Mouse (Mus musculus) thymus, adult 2 months (tissue): ENCODE results near the gene Nploc4. TPM values are rescaled to one million over a fixed set of nuclear protein-coding genes. Genes with fewer than 3 reads are reported as not detected.

Experiments used
- DNase-seq: peaks from one replicate; pipeline ENCODE4 v3.0.0; 2021
- H3K27ac ChIP-seq: fragments of 200-500 bp; 2 replicates; pipeline ENCODE4 v1.5.1; 2012; ENCODE audit warnings: low read length, control low read depth; ENCODE audit not compliant: control insufficient read depth, insufficient read depth
- H3K27me3 ChIP-seq: fragments of 200-500 bp; 2 replicates; pipeline ENCODE4 v1.6.1; 2012; ENCODE audit warnings: mild to moderate bottlenecking, low read length, moderate library complexity, mixed read lengths; ENCODE audit not compliant: control insufficient read depth, insufficient read depth
- H3K36me3 ChIP-seq: fragments of 200-500 bp; 2 replicates; pipeline ENCODE4 v1.6.1; 2012; ENCODE audit warnings: mild to moderate bottlenecking, low read length, moderate library complexity; ENCODE audit not compliant: control insufficient read depth, insufficient read depth
- H3K4me1 ChIP-seq: fragments of 200-500 bp; replicated peaks from 2 replicates; pipeline ENCODE4 v1.6.1; 2012; ENCODE audit warnings: low read length; ENCODE audit not compliant: control insufficient read depth, insufficient read depth
- H3K4me3 ChIP-seq: fragments of 200-500 bp; 2 replicates; pipeline ENCODE4 v1.5.1; 2012; ENCODE audit warnings: mild to moderate bottlenecking, low read length, control low read depth, moderate library complexity; ENCODE audit not compliant: control insufficient read depth, insufficient read depth
- CTCF ChIP-seq: fragments of 200-500 bp; IDR thresholded peaks from 2 replicates; pipeline ENCODE4 v1.5.1; 2012; ENCODE audit warnings: mild to moderate bottlenecking, control low read depth, low read length, moderate library complexity, borderline replicate concordance; ENCODE audit not compliant: control insufficient read depth, poor library complexity, insufficient read depth; ENCODE audit errors: extremely low read depth
- POLR2A ChIP-seq: fragments of 200-500 bp; IDR thresholded peaks from 2 replicates; pipeline ENCODE4 v1.6.1; 2012; ENCODE audit warnings: mild to moderate bottlenecking, low read length, control low read depth, moderate library complexity; ENCODE audit not compliant: control insufficient read depth, poor library complexity, insufficient read depth; ENCODE audit errors: extremely low read depth
- WGBS: fragments of 180-500 bp; shearing (Covaris S2); methylation state at CpG from one replicate; pipeline ENCODE4 v1.1.7; 2018; 5-methylcytosine and 5-hydroxymethylcytosine counted together
- polyA plus RNA-seq: library from polyadenylated mRNA; depleted of rRNA; stranded (reverse); fragments of >200 nt; gene quantifications from 2 replicates; pipeline ENCODE4 v1.2.3, GENCODE M21; 2012

Nploc4 gene
- polyA plus RNA-seq, 1 experiment: 71.4 TPM

DNA sequence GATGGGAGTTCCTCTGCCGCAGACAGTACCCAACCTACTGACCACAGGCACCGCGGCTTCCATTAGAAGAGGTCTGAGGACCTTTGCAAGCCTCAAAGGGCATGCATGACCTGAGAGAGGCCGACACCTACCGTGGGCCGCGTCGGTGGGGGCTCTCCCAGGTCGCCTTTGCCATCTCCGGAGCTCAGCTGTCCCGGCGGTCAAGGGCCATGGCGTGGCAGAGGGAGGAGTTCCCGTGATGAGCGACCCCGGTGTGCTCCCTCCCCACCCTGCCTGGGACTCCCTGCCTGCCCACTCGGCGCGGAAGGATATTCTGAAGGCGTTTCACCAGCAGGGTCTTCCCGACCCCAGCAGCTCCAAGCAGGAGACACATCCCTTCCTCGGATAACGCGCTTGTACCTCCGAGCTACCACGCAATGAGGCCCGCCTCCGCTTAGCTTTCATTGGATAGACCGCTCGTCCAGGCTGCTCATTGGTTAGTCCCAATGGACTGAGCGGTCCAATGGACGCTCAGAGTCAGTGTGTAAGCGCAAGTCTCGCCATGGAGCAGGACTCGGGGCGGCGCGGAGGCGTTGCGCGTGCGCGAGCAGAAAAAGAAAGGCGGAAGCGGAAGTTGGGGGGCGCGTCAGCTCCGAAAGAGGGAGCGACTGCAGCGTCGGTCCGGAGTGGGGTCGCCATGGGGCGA lies 29.7 kb upstream of the Nploc4 start, which contains the start of gene Arl16:
TSS of gene Arl16 (minus strand) at position 557 of the 685 bp plus-strand sequence.
- H3K4me3 ChIP-seq: peak within 1 kb of the TSS; percentile 75
- no peaks in the 10 kb centered on the region for H3K27me3 ChIP-seq
- H3K27ac ChIP-seq: no peak within 1 kb of the TSS
- peak; percentile 96 for DNase-seq
- 0% methylated on average over 54 of the region's 54 CpGs for WGBS
- H3K4me1 ChIP-seq: peaks cover 9% of the 10 kb centered on the region
- TF ChIP-seq POLR2A (peak; percentile 92), CTCF (peak; percentile 48; the same call in 1 of the 2 replicates)
- H3K36me3 ChIP-seq: peaks cover 9% of the 10 kb centered on the region

DNA sequence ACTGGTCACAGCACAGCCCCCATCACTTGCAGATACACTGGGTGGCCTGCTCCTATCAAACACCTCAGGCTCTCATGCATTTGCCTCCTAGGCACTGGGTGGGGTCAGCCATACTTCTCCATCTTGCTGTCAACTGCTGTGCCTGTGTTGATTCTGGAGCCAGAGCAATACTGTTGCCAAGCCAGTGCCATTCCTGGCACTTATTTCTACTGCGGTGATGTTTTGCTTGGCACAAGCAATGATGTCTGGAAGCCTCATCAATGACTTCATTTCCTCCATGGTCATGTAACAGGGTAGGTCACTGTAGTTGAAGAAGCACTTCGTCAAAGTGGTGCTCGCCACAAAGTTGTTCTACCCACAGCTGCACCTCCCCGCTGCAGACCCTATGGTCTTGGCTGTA lies 28.0 kb upstream of the Nploc4 start:
- Histone ChIP-seq H3K4me1 (peaks cover 9% of the 10 kb centered on the region), H3K27me3 (no peaks in the 10 kb centered on the region), H3K27ac (no peak overlapping the region), H3K4me3 (no peak overlapping the region), H3K36me3 (no peaks in the 10 kb centered on the region; the same call in 1 of the 2 replicates)
- no peak for DNase-seq
- TF ChIP-seq POLR2A (no peak), CTCF (no peak)
- 94% methylated on average over 4 of the region's 4 CpGs for WGBS

DNA sequence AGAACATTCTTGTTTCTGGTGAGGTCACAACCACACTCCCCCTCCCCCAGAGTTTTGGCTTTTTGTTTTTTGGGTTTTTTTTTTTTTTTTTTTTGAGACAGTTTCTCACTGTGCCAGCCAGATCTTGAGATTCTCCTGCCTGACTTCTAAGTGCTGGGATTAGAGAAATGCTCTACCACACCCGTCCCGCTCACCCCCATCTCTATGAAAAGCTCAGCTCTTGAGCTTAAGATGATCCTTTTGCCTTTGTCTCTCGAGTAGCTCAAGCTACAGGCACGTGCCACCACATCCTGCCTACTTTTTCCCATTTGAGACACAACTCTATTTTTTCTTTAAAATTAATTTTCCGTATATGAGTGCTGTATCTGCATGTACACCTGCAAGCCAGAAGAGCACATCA lies 26.9 kb upstream of the Nploc4 start:
- no peaks in the 10 kb centered on the region for H3K36me3 ChIP-seq
- H3K4me1 ChIP-seq: peaks cover 9% of the 10 kb centered on the region
- WGBS: 82% methylated on average over 5 of the region's 5 CpGs
- TF ChIP-seq CTCF: no peak
- TF ChIP-seq POLR2A: no peak
- no peak for DNase-seq
- no peak overlapping the region for H3K4me3 ChIP-seq
- no peaks in the 10 kb centered on the region for H3K27me3 ChIP-seq
- H3K27ac ChIP-seq: no peak overlapping the region

DNA sequence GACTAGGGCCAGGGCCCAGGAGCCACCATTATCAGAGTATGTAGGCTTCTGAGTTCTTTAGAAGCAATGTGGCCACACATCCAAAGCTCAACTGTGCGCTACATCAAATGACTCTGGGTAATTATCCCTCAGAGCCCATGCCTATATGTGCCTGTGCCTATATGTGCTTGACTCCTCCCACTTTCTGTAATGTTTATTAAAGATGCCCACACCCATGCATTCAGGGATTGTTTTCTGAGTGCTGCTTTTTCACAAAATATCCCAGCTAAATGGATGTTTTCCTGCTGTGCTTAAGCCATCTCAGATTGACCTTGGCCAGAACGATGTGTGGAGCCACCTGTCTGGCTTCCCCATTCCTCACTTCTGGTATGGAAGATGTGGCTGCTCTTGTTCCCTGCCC lies 26.0 kb upstream of the Nploc4 start:
- Histone ChIP-seq H3K27ac (no peak overlapping the region), H3K4me1 (peaks cover 17% of the 10 kb centered on the region), H3K27me3 (no peaks in the 10 kb centered on the region), H3K4me3 (no peak overlapping the region), H3K36me3 (no peaks in the 10 kb centered on the region)
- DNase-seq: no peak
- no peak for TF ChIP-seq CTCF
- no peak for TF ChIP-seq POLR2A
- WGBS: 93% methylated on average over 2 of the region's 2 CpGs

DNA sequence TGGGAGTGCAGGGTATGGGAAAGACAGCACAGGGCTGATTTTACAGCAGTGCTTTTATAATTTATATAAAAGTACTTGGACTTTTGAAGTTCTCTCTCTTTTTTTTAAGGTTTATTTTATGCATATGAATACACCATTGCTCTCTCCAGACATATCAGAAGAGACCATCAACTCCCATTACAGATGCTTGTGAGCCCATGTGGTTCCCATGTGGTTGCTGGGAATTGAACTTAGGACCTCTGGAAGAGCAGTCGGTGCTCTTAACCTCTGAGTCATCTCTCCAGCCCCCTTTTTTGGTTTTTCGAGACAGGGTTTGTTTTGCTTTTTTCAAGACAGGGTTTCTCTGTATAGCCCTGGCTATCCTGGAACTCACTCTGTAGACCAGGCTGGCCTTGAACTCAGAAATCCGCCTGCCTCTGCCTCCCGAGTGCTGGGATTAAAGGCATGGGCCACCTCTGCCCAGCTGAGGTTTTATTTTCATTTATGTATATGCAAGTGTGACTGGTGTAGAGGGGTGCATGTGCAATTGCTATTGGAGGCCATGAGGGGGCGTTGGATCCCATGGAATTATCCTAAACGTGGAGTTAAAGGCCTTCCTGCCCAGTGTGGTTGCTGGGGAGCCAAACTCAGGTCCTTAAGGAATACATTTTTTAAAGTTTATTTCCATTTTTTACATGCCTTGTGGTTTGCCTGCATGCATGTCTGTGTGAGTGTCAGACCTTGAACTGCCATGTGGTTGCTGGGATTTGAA lies 21.5 kb upstream of the Nploc4 start:
- TF ChIP-seq POLR2A: no peak
- TF ChIP-seq CTCF: no peak
- DNase-seq: no peak
- WGBS: 69% methylated on average over 6 of the region's 6 CpGs
- Histone ChIP-seq H3K4me3 (peak overlapping the region; percentile 74), H3K27ac (no peak overlapping the region), H3K4me1 (peaks cover 18% of the 10 kb centered on the region), H3K36me3 (no peaks in the 10 kb centered on the region), H3K27me3 (no peaks in the 10 kb centered on the region)

DNA sequence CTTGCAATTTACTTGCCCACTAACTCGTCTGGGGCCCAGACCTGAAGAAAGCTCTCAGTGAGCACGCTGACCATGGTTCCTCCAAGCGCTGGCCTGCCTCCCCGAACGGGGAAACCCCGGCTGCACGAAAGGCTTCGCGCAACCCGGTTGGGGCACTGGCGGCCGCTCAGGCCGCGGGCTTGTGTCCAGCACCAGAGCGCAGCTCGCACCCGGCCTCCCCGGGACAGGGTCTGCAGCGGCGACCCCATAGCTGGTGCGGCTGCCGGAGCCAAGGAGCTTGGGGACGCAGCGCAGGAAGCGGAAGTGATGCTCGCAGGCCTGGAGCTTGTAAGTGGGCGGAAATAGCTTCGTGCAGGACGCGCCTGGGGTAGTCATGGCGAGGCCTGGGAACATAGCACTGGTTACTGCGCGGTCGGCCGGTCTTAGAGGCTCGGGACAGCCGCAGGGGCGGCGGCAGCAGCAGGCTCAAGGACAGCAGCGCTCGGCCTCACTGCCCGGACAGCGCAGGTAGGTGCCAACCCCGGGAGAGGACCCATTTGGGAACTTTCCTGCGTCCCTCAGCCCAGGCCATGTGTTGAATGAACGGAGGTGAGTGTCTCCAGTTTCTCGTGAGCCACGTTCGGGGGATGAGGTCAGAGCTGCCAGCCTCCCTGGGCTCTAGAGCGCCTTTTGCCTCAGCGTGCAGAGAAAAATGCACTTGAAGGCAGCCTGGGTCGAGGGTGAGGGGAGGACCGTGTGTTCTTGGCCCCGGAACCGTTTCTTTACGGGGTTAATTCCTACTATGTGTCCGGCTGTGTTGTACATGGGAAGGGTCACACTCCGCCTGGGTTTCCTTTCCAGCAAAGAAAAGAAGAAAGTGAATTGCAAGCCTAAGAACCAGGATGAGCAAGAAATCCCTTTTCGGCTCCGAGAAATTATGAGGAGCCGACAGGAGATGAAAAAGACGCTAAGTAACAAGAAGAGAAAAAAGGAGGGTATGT lies 20.6 kb upstream of the Nploc4 start, which contains the start of the genes Oxld1 and Ccdc137:
TSS of gene Oxld1 (minus strand) at position 297 of the 980 bp plus-strand sequence.
TSS of gene Ccdc137 (plus strand) at position 344 of the 980 bp plus-strand sequence.
- DNase-seq: peak; percentile 75
- Histone ChIP-seq H3K4me1 (peaks cover 18% of the 10 kb centered on the region), H3K4me3 (peak within 1 kb of the TSS; percentile 74), H3K27ac (no peak within 1 kb of the TSS), H3K27me3 (no peaks in the 10 kb centered on the region), H3K36me3 (no peaks in the 10 kb centered on the region)
- TF ChIP-seq CTCF (no peak), POLR2A (peak; percentile 82)
- 3% methylated on average over 62 of the region's 62 CpGs for whole genome bisulfite sequencing
